Mouse (Mus musculus) layer of hippocampus, postnatal 25 days (tissue): ENCODE results near the gene Nav1. TPM values are rescaled to one million over a fixed set of nuclear protein-coding genes. Genes with fewer than 3 reads are reported as not detected.

Experiments used
- DNase-seq, 2 experiments: peaks; one replicate each; pipeline ENCODE4 v3.0.0; 2022; ENCODE audit warnings: mixed read lengths in 2 of 2, low spot score in 1 of 2; ENCODE audit errors: extremely low spot score in 1 of 2
- total RNA-seq, 2 experiments: library from RNA; stranded (reverse); gene quantifications; 2 replicates each; pipeline ENCODE4 v1.2.3; 2021

Nav1 gene
- total RNA-seq, 2 experiments from 2014 or later = 64.2 to 96.4 TPM

DNA sequence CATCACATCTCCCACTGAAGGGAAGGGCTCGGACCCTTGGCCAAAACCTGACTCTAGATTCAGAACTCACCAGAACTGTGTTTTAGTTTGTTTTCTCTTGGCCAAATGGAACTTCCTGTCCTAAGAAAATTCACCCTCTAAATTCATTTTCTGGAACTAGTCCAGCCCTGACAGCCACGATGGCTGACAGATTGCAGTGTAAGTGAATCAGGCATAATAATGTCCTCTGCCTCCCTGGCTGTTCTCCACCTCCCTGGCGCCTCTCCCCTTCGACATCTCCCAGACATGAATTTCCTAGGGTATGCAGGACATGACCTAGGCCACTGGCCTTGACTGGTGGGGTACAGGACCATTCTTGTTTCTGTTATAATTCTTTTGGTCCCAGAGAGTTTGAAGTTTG is 144.8 kb downstream of the Nav1 start:
- no peak for DNase-seq

DNA sequence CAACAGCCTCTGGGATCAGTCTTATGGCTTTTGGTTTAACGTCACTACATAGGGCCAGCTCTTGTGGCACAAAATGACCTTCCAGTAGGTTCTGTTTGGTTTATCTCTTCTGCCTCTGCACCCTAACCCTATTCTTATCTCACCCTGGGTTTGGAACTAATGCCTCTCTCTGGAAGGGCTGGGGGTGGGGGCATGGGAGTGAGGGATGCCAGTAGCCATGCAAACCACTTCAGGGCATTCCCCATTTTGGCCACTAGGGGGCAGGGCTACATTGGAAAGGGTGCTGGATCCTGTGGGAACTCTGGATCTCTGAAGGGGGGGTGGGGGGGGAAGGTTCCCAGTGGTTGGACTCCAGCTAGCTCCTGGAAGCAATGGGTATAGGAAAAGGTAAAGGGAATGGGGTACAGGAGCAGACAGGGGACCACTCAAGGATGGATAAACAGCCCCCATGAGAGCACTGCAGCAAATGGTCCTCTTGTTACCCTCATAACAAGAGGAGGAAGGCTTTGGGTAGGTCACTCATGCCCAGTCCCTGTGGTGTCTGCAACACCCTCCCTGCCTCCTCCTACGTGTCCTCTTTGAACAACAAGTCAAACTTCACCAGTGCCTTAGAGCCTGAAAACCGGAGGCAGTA is 145.9 kb downstream of the Nav1 start:
- DNase-seq = peak; percentile 56 to 87

DNA sequence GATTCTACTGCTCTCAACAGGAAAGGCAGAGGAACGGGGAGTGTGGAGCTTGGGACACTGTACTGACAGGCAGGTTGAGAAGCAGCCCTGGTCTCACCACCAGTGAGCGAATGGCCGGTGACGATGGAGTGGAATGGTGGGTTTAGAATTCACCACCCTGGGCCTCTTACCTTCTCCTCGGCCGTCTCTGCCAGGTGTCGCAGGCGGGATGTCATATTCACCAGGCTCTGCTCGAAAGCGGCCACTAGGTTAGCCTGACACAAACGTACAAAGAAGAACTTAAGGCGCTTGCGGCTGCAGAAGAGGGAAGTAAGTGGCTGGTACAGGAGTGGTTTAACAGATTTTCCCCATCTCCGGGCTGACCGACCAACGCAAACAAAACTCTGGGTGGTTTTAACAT is 146.6 kb downstream of the Nav1 start:
- no peak for DNase-seq

DNA sequence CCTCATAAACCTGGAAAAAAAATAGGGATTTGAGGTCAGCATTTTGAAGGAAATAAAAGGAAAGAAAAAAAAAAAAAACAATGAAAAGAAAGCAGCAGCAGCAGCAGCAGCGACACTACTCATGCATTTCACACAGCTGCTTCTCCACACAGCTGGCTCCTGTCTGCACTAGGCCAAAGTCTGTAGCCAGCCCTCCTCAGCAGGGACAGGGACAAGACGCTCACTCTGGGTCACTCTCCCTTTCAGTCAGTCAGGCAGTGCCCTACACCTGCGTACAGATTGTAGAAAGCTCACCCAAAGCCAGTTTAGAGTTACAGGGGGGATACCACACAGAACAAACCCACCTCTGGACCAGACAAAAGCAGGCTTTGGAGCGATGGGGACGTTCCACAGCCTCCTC is 149.2 kb downstream of the Nav1 start:
- DNase-seq = no peak

DNA sequence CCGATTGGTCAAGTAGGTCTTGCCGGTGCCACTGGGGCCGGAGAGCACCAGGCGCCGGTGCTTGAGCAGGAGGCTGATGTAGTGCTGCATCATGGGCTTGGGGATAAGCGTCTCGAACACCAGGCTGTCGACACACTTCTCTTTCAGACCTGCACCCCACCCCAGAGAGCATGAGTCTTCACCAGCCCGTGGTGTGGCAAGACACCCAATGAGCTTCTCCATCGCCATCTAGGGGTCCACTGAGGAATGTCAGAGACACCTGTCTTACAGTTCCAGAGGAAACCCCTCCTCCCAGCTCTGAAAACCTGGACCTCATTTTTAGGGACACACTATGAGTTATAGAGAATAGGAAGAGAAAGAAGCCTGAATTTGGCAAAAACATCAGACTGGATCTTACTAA is 154.8 kb downstream of the Nav1 start:
- DNase-seq = peak in 1 of 2 experiments; percentile 40

DNA sequence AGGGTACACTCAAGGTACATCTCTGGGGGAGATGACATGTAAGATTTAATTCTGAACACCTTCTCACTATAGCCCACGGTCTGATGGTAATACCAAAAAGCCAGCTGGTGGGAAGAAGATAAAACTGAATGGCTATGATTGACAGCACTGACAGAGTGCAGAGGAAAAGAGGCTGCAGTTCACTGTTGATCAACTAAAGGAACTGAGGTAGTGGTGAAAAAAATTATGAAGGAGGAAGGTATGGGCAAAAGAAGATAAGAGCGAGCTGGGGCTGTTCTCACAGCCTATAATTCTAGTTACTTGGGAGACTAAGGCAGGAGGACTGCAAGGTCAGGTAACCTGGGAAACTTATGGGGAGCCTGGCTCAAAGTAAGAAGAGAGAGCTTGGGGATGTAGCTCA is 155.7 kb downstream of the Nav1 start:
- DNase-seq = no peak

GRCm38 (mm10) chr1:135449876-135450275 is 157.2 kb downstream of the Nav1 start:
- no peak for DNase-seq

- DNase-seq = no peak
Observed at GRCm38 (mm10) chr1:135448940-135449339, 158.2 kb downstream of the Nav1 start.

DNA sequence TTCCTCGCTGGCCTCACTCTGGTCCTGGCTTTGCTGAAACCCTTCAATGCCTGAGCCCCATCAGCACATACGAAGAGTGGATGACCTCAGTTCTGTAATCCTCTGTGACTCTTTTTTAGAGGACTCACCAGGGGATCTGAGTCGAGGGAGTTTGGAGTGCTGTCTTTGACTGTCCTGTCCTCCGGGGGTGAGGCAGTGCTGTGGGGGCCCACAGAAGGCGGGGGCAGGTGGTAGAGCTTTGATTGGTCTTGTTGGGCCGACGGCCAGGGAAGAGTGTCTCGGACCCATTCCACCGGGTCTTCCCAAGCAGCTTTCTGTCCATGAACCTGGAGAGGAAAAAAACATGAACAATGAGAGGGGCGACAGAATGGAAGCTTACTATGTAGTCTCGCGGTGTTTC is 163.6 kb downstream of the Nav1 start:
- DNase-seq = no peak

DNA sequence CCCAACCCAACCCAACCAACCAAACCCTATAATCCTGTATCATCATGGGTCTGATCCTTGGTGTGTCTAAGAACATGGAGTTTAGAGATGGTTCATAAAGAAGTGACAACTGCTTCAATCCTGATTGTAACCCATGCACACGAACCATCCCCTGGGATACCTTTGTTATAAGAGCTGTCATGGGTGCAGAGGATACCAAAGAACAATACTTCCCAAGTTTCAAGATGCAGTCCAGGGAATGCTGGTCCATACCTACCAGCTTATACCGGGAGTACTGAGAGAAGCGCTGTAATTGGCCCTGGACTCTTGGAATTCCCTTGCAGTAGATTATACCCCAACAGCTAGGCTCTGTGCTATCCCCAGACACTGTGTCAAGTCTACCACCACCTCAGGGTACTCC is 165.2 kb downstream of the Nav1 start:
- DNase-seq = no peak

GRCm38 (mm10) chr1:135440986-135441385 is 166.1 kb downstream of the Nav1 start:
- no peak for DNase-seq

- DNase-seq = no peak
Observed at GRCm38 (mm10) chr1:135438801-135439200, 168.3 kb downstream of the Nav1 start.

GRCm38 (mm10) chr1:135435823-135436222 is 171.3 kb downstream of the Nav1 start:
- DNase-seq = no peak

- no peak for DNase-seq
Observed at GRCm38 (mm10) chr1:135430669-135431017, 176.5 kb downstream of the Nav1 start.

DNA sequence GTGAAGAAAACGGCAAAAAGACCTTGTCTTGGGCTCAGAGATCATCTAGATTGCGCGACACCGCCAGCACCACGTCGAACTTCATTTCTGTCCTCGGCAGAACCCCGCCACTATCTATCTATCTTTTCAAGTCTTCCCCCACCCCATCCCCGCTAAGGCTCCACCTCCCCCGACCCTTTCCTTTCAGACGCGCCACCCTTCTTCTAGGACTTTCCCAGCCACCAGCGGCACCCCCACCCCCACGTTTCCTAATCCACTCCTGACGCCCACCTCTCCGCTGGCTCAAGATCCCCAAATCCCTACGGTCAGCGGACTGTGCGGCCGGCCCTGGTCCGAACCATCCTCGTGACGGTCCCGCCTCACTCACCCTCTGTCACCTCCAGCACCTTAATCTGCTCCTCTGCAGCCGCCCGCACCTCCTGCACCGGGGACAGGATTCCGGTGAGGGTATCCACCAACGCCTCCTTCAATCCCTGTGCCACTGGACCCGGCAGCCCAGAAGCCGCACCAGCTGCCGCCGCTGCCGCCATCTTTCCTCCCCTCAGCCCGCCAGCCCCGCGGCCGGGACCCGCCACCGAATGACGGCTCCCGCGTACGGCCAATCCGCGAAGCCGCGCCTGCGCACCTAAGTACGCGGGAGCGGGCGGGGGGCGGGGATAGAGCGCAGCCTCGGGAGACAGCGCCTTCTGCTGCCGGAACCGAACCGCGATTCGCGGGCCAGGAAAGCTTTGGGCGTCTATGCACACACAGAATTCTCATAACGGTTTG is 177.0 kb downstream of the Nav1 start, which contains the start of gene Ipo9:
Ipo9 (minus strand) TSS at position 599 of the 768 bp plus-strand sequence.
- peak; percentile 86 to 88 for DNase-seq

DNA sequence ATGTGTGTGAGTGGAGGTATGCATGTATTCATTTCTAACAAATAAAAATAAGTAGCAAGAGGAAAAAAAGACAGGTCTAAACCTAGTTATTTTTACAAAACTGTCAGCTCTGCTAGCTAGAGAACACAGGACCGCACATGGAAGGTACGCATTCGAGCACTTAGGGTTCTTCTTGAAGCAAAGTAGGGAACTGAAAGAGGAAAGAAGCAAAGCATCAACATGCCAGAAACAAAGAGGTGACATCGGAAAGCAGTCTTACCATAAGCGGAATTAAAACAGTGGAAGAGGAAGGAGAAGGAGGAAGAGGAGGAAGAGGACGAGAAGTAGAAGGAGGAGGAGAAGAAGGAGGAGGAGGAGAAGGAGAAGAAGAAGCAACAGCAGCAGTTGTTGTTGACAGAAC is 179.7 kb downstream of the Nav1 start:
- DNase-seq = no peak

DNA sequence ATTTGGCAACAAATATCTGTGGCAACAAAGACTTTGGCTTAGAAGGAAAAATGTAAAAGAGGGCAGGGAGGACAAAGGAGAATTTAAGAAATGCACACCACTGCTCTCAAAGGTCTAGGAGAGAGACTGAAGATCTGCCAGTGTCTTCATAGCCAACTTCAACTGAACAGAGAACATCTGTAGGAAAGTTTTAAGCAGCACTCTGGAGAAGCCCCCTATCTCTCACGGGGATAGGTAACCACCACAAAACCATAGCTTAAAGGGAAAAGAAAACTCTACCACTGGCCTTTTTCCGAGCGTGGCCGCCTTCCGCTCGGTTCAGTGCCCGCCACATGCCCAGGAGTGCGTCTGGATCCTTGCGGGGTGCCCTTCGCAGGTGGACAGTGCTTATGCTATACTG is 180.4 kb downstream of the Nav1 start:
- DNase-seq = no peak

DNA sequence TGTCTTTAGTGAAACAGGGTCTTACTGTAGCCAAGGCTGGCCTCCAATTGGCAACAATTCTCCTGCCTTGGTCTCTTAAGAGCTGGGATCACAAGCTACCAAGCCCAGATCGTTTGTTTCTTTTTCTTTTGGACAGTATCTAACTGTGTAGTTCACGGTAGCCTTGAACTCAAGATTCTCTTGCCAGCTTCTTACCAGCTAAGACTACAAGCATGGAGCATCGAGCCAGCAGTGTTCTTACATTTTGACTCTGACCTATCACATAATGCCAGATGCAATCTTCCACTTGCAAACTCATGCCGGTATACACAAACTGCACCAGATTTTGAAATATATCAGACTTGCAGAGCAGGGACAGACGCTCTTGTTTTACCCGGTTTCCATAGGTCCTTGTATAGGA is 184.3 kb downstream of the Nav1 start:
- no peak for DNase-seq

GRCm38 (mm10) chr1:135413996-135414395 is 193.1 kb downstream of the Nav1 start:
- DNase-seq = no peak

DNA sequence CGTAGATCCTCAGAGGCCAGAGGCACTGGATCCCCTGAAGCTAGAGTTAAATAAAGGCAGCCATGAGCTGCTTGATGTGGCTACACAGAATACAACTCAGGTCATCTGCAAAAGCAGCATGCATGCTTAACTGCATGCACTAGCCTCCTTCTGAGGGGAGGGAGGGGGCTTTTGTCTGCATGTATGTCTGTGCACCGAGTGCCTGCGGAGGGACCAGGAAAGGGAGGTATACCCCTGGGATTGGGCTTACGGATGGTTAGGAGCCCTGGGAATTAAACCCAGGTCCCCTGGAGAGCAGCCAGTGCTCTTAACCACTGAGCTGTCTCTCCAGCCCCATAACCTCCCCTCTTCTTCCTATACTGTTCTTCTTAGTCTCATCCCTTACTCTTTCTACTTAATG is 195.0 kb downstream of the Nav1 start:
- no peak for DNase-seq

- no peak for DNase-seq
Observed at GRCm38 (mm10) chr1:135410967-135411366, 196.1 kb downstream of the Nav1 start.

DNA sequence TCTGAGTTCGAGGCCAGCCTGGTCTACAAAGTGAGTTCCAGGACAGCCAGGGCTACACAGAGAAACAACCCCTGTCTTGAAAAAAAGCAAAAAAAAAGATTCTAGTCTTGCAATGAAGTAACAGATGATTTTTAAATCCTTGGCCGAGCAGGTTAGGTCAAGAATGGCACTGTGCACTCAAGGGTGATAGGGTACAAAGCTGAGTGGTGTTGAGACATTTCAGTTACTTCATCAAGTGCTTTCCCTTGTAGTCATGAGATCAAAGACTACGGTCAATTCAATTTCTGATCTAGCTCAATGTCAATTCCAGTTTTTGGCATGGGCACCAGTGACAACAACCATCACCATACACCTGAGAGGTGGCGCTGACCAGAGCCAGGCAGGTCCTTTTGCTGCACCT is 198.1 kb downstream of the Nav1 start:
- DNase-seq = no peak
